Mouse (Mus musculus) right cerebral cortex, postnatal 4 days (tissue): ENCODE results near the gene Col18a1.

Source experiments
- DNase-seq: peaks from one replicate; pipeline ENCODE4 v3.0.0-alpha.2; 2022

The Col18a1 gene

GRCm38 (mm10) chr10:77180110-77180509 is 13.8 kb upstream of the Col18a1 start:
- no peak for DNase-seq

GRCm38 (mm10) chr10:77178691-77179090 is 12.3 kb upstream of the Col18a1 start:
- no peak for DNase-seq

- no peak for DNase-seq
Observed at GRCm38 (mm10) chr10:77170400-77170799, 4.1 kb upstream of the Col18a1 start.

GRCm38 (mm10) chr10:77165318-77165945 is 916 bp downstream of the Col18a1 start:
- no peak for DNase-seq

GRCm38 (mm10) chr10:77164437-77165052 is 1.8 kb downstream of the Col18a1 start:
- DNase-seq: no peak

- DNase-seq: no peak
Observed at GRCm38 (mm10) chr10:77164041-77164436, 2.3 kb downstream of the Col18a1 start.

- no peak for DNase-seq
Observed at GRCm38 (mm10) chr10:77163392-77163977, 2.9 kb downstream of the Col18a1 start.

- DNase-seq: no peak
Observed at GRCm38 (mm10) chr10:77159573-77159972, 6.8 kb downstream of the Col18a1 start.

- DNase-seq: no peak
Observed at GRCm38 (mm10) chr10:77158948-77159347, 7.4 kb downstream of the Col18a1 start.

- no peak for DNase-seq
Observed at GRCm38 (mm10) chr10:77157245-77158019, 8.9 kb downstream of the Col18a1 start.

- no peak for DNase-seq
Observed at GRCm38 (mm10) chr10:77152178-77152621, 14.1 kb downstream of the Col18a1 start.

- no peak for DNase-seq
Observed at GRCm38 (mm10) chr10:77151551-77152002, 14.8 kb downstream of the Col18a1 start.

GRCm38 (mm10) chr10:77150947-77151521 is 15.3 kb downstream of the Col18a1 start:
- no peak for DNase-seq

- DNase-seq: no peak
Observed at GRCm38 (mm10) chr10:77150016-77150415, 16.3 kb downstream of the Col18a1 start.

GRCm38 (mm10) chr10:77147545-77147944 is 18.8 kb downstream of the Col18a1 start:
- DNase-seq: no peak

- DNase-seq: no peak
Observed at GRCm38 (mm10) chr10:77146901-77147463, 19.4 kb downstream of the Col18a1 start.

- no peak for DNase-seq
Observed at GRCm38 (mm10) chr10:77145946-77146345, 20.4 kb downstream of the Col18a1 start.

- no peak for DNase-seq
Observed at GRCm38 (mm10) chr10:77144372-77144771, 22.0 kb downstream of the Col18a1 start.

GRCm38 (mm10) chr10:77142328-77142727 is 24.0 kb downstream of the Col18a1 start:
- no peak for DNase-seq

GRCm38 (mm10) chr10:77138304-77138703 is 28.0 kb downstream of the Col18a1 start:
- no peak for DNase-seq

GRCm38 (mm10) chr10:77136205-77136604 is 30.1 kb downstream of the Col18a1 start:
- DNase-seq: no peak

- no peak for DNase-seq
Observed at GRCm38 (mm10) chr10:77135274-77135829, 31.0 kb downstream of the Col18a1 start.
